7 mouse cellular contexts compared by ENCODE assay signal in the genomic region with DNA sequence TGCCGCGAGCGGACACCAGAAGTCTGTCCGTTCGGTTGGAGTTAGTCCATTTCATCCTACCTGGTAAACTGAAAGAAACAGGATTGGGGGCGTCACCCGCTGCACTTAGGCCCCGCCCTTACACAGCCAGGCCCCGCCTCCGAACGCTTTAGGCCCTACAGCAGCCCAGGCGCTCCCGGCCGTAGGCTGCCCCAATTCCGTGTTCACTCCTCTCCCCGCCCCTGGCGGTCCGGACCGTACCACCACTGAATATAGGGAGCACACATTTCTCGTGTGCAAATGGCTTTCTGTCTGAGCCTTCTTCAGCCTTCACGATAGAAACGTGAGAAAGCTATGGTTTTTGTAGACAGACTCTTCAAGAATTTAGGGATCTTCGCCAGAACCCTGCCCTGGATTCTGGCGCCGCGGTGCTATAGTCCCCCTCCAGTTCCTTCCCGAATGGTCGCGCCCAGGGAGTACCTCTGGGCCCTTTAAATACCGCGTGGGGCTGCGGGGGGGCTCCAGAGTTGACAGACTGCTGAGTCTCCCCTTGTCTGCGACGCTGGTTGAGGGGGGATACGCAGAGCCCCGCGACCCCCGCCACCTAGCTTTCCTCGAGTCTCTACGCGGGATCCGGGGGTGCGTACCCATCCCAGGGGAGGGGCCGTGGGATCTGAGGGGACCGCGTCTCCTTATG. TPM values are rescaled to one million over a fixed set of nuclear protein-coding genes. Genes with fewer than 3 reads are reported as not detected.
DNase-seq lines count a peak whose midpoint lies in the region; ATAC-seq lines count a peak whose summit lies in the region.

Gene Tcp11l2 (plus strand): TSS at position 232 of the 676 bp plus-strand sequence.

- ATAC-seq in embryonic facial prominence, embryonic 11.5 days (replicated peaks; ENCODE audit: insufficient number of reproducible peaks, low FRiP score, low TSS enrichment, low read depth): peak; percentile 98
- ATAC-seq in granulocyte monocyte progenitor cell, adult 5-6 weeks (replicated peaks; ENCODE audit: poor library complexity, severe bottlenecking): peak; percentile 83
- peak; percentile 99 for ATAC-seq in midbrain, embryonic 13.5 days

- H3K4me2 ChIP-seq in embryonic facial prominence, embryonic 11.5 days (ENCODE audit: low read depth, low read length): peak within 1 kb of the TSS; percentile 93
- H3K4me2 ChIP-seq in midbrain, embryonic 13.5 days (replicated peaks): peak within 1 kb of the TSS; percentile 94

- H3K36me3 ChIP-seq in embryonic facial prominence, embryonic 11.5 days (replicated peaks; ENCODE audit: control insufficient read depth, insufficient read depth, low read depth, low read length): no peaks in the 10 kb centered on the region
- no peaks in the 10 kb centered on the region for H3K36me3 ChIP-seq in limb, embryonic 10.5 days
- no peaks in the 10 kb centered on the region for H3K36me3 ChIP-seq in midbrain, embryonic 13.5 days

- under 1% methylated on average over 46 of the region's 46 CpGs for WGBS in embryonic facial prominence, embryonic 11.5 days
- 1% methylated on average over 46 of the region's 46 CpGs for WGBS in limb, embryonic 10.5 days
- under 1% methylated on average over 46 of the region's 46 CpGs for WGBS in midbrain, embryonic 13.5 days

- DNase-seq in adrenal gland, postnatal 14 days: peak; percentile 97
- DNase-seq in embryonic facial prominence, embryonic 11.5 days (ENCODE audit: low spot score): peak; percentile 95
- DNase-seq in kidney, adult 11 months: peak; percentile 98
- peak; percentile 90 for DNase-seq in limb, embryonic 10.5 days (ENCODE audit: low spot score)
- DNase-seq in spleen, adult 12 weeks (ENCODE audit: low spot score): peak; percentile 91

- no peaks in the 10 kb centered on the region; the same call in 1 of the 2 replicates for H3K4me1 ChIP-seq in embryonic facial prominence, embryonic 11.5 days (ENCODE audit: control insufficient read depth, insufficient read depth, low read length)
- H3K4me1 ChIP-seq in limb, embryonic 10.5 days: peaks cover 16% of the 10 kb centered on the region
- H3K4me1 ChIP-seq in midbrain, embryonic 13.5 days (replicated peaks): peaks cover 14% of the 10 kb centered on the region

- no peaks in the 10 kb centered on the region for H3K27me3 ChIP-seq in embryonic facial prominence, embryonic 11.5 days (ENCODE audit: control insufficient read depth, insufficient read depth, low read length)
- H3K27me3 ChIP-seq in limb, embryonic 10.5 days (ENCODE audit: low read depth, poor library complexity, severe bottlenecking): 0 out of 2 replicates have a peak, but pooled peaks cover 8% of the 10 kb centered on the region
- H3K27me3 ChIP-seq in midbrain, embryonic 13.5 days: peaks cover 16% of the 10 kb centered on the region; the same call in 1 of the 2 replicates

- H3K9ac ChIP-seq in embryonic facial prominence, embryonic 11.5 days (replicated peaks; ENCODE audit: low read length): peak within 1 kb of the TSS; percentile 63
- peak within 1 kb of the TSS; percentile 75 for H3K9ac ChIP-seq in midbrain, embryonic 13.5 days (replicated peaks)

- H3K4me3 ChIP-seq in embryonic facial prominence, embryonic 11.5 days (ENCODE audit: low read depth, low read length): peak within 1 kb of the TSS; percentile 81
- H3K4me3 ChIP-seq in limb, embryonic 10.5 days: peak within 1 kb of the TSS; percentile 73
- H3K4me3 ChIP-seq in midbrain, embryonic 13.5 days (replicated peaks): peak within 1 kb of the TSS; percentile 92

- H3K27ac ChIP-seq in embryonic facial prominence, embryonic 11.5 days (replicated peaks; ENCODE audit: low read depth, low read length): no peak within 1 kb of the TSS; the same call in 1 of the 2 replicates
- peak within 1 kb of the TSS; percentile 90 for H3K27ac ChIP-seq in limb, embryonic 10.5 days
- peak within 1 kb of the TSS; percentile 45 for H3K27ac ChIP-seq in midbrain, embryonic 13.5 days

- no peaks in the 10 kb centered on the region for H3K9me3 ChIP-seq in embryonic facial prominence, embryonic 11.5 days (replicated peaks; ENCODE audit: control insufficient read depth, low read length)
- no peaks in the 10 kb centered on the region for H3K9me3 ChIP-seq in limb, embryonic 10.5 days (replicated peaks)
- no peaks in the 10 kb centered on the region for H3K9me3 ChIP-seq in midbrain, embryonic 13.5 days

RNA-seq across cellular contexts. Expression of gene Tcp11l2, which starts in this region (rescaled TPM):
- 52.3 and 53.0 TPM in 2 replicates for total RNA-seq in adrenal gland, postnatal 14 days (2021)
- polyA plus RNA-seq in embryonic facial prominence, embryonic 11.5 days (2014; fragmentation: Nextera tagmentation; extraction: Ambion mirVana): 8.5 and 9.7 TPM in 2 replicates
- total RNA-seq in granulocyte monocyte progenitor cell, adult 5-6 weeks (2014; fragmentation: Nextera tagmentation): 15.6 and 18.3 TPM in 2 replicates
- 8.9 and 9.5 TPM in 2 replicates for total RNA-seq in granulocyte monocyte progenitor cell, adult 5-6 weeks (2017)
- polyA plus RNA-seq in limb, embryonic 10.5 days (2016; fragmentation: Nextera tagmentation; extraction: Ambion mirVana): 1.2 and 4.2 TPM in 2 replicates
- 18.5 and 19.5 TPM in 2 replicates for polyA plus RNA-seq in midbrain, embryonic 13.5 days (2015; fragmentation: Nextera tagmentation; extraction: Ambion mirVana)
